Mouse (Mus musculus) cortical plate, adult 2 months (tissue): ENCODE results near the gene Gm10842.

Experiments
- CTCF ChIP-seq: fragments of 200-500 bp; IDR thresholded peaks from 2 replicates; pipeline ENCODE4 v1.5.1; 2011; ENCODE audit warnings: mild to moderate bottlenecking, control low read depth, low read length; ENCODE audit not compliant: insufficient read depth; ENCODE audit errors: extremely low read depth
- POLR2A ChIP-seq: fragments of 200-500 bp; IDR thresholded peaks from 2 replicates; pipeline ENCODE4 v1.6.1; 2011; ENCODE audit warnings: mild to moderate bottlenecking, low read length, control low read depth; ENCODE audit not compliant: insufficient read depth; ENCODE audit errors: extremely low read depth

DNA sequence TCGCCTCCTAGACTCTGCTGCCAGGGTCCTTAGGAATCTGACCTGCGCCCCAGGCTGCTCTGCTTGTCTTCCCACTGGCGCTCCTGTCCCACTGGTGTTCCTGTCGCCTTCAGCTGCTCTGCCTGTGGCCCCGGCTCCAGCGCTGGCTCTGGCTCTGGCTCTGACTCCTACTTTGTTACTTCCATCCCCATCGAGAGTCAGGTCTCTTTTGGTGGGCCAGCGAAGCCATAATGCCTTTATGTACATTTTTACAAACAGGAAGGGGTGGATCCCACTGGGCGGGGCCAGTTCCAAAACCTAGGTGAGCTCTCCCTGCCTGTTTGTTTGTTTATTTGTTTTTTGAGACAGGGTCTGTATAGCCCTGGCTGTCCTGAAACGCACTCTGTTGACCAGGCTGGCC is 20.1 kb downstream of the Gm10842 start:
- TF ChIP-seq CTCF (no peak), POLR2A (no peak)
